Mouse (Mus musculus): ENCODE measurements around the gene Ccer2. TPM values are rescaled to one million over a fixed set of nuclear protein-coding genes. Genes with fewer than 3 reads are reported as not detected.

Ccer2 gene
- polyA plus RNA-seq, 1 experiment = not detected

DNA sequence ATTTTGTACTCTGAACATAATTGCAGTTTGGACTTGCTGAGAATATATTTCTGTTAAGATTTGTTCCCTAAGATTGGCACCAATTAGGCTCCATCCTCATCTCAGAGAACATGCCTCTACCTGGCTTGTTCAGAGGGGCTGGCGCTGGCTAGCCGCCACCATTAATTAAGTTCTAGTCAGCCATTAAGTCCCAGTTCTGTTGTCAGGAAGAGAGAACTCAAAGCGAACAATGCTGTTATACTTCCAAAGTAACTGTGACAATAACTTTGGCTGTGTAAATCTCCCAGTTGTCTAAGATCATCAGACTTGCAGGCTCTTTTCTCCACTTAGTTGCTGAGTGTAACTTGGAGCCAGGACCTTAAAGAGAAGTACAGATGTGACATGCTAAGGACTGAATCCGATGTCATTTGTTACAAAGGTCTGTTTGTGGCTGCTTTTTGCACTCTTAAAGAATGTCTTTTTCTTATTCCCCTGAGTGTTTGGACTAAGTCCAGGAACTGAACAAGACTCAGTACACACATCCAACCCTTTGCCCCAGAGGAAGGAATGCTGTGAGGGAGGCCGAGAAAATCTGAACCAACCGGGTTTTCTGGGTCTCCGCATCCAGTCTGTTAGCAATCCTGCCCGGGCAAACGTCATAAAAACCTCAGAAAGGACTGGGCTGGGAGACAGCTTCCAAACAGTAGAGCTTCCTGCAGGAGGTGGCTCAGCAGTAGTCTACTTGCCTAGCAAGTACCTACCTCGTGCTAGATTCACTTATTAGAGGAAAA lies 46.1 kb downstream of the Ccer2 start:
- no peaks in the 10 kb centered on the region for H3K79me2 ChIP-seq (ENCODE audit: control insufficient read depth, insufficient read depth)
- TF ChIP-seq CTCF (IDR thresholded peaks at IDR 0.05; ENCODE audit: control insufficient read depth, insufficient read depth, insufficient read length) (no peak), MYOG (IDR thresholded peaks at IDR 0.05; ENCODE audit: control insufficient read depth, extremely low read depth, insufficient read length) (no peak), MYOD1 (IDR thresholded peaks at IDR 0.05; ENCODE audit: control insufficient read depth, insufficient read length, low read depth) (no peak), USF1 (IDR thresholded peaks at IDR 0.05; ENCODE audit: low read depth) (no peak), CEBPB (IDR thresholded peaks at IDR 0.05; ENCODE audit: low read depth) (no peak), MAX (IDR thresholded peaks at IDR 0.05) (no peak), FOSL1 (IDR thresholded peaks at IDR 0.05; ENCODE audit: insufficient read depth, low read length, poor library complexity, severe bottlenecking) (no peak)
- H3ac ChIP-seq (ENCODE audit: control insufficient read depth, insufficient read length, low read depth) = no peak overlapping the region
- H3K36me3 ChIP-seq (ENCODE audit: control insufficient read depth, insufficient read depth) = no peaks in the 10 kb centered on the region
- no peaks in the 10 kb centered on the region for H3K27me3 ChIP-seq (ENCODE audit: control insufficient read depth, insufficient read depth, insufficient read length)
- no peak overlapping the region for H3K4me3 ChIP-seq (ENCODE audit: insufficient read depth, poor library complexity, severe bottlenecking)
- H3K79me3 ChIP-seq (ENCODE audit: low read depth) = no peaks in the 10 kb centered on the region

DNA sequence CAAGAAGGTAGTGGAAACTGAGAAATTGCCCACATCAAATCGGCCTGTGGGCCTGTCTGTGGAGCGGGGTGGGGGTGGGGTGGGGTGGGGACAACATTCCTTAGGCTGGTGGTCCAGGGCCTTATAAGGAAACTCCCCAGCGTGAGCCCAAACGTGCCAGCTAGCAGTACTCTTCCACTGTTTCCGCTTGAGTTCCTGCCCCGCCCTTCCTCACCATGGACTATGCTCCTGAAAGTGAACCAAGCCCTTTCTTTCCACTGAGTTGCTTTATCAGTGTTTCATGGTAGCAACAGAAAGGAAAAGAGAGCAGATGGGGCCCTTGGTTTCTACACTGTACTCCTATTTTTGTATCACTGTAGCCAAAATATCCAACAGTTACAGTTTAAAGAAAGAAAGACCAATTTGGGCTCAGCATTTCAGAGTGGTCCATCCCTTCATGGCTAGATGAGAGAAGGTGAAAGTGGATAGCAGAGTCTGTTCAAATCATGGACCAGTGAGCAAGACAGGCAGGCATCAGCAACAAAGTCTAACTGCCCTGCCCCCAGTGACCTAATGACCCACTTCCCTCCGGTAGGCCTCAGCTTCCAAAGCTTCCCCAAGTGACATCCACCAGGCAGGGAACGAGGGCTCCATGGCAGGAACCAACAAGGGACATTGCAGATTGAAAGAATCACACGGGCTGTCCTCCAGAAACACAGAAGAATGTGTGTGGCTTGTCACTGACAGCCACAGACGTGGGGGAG lies 47.0 kb downstream of the Ccer2 start:
- Histone ChIP-seq H3K79me3 (ENCODE audit: low read depth) (no peaks in the 10 kb centered on the region), H3K79me2 (ENCODE audit: control insufficient read depth, insufficient read depth) (no peaks in the 10 kb centered on the region), H3ac (ENCODE audit: control insufficient read depth, insufficient read length, low read depth) (no peak overlapping the region), H3K27me3 (ENCODE audit: control insufficient read depth, insufficient read depth, insufficient read length) (no peaks in the 10 kb centered on the region), H3K4me3 (ENCODE audit: insufficient read depth, poor library complexity, severe bottlenecking) (no peak overlapping the region), H3K36me3 (ENCODE audit: control insufficient read depth, insufficient read depth) (no peaks in the 10 kb centered on the region)
- TF ChIP-seq MAX (IDR thresholded peaks at IDR 0.05) (no peak), MYOG (IDR thresholded peaks at IDR 0.05; ENCODE audit: control insufficient read depth, extremely low read depth, insufficient read length) (no peak), FOSL1 (IDR thresholded peaks at IDR 0.05; ENCODE audit: insufficient read depth, low read length, poor library complexity, severe bottlenecking) (no peak), CEBPB (IDR thresholded peaks at IDR 0.05; ENCODE audit: low read depth) (no peak), USF1 (IDR thresholded peaks at IDR 0.05; ENCODE audit: low read depth) (no peak), MYOD1 (IDR thresholded peaks at IDR 0.05; ENCODE audit: control insufficient read depth, insufficient read length, low read depth) (no peak), CTCF (IDR thresholded peaks at IDR 0.05; ENCODE audit: control insufficient read depth, insufficient read depth, insufficient read length) (no peak)

DNA sequence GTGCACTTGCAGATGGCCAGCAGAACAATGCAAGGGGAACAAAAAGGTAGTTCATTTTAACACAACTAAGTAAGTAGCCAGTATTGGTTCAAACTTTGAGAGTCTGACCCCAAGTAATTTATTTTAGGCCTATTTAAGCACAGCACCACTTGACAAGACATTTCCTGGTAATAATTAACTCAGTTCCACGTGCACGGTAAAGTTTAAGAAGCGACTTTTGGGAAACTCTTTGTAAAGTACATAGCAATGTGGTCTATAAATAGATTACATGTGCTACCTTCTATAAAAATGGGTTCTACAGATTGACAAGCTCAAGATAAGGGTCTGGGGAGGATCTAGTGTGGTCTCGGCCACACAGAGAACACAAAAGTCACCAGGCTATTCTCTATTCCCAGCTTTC lies 47.8 kb downstream of the Ccer2 start:
- no peaks in the 10 kb centered on the region for H3K36me3 ChIP-seq (ENCODE audit: control insufficient read depth, insufficient read depth)
- TF ChIP-seq USF1 (IDR thresholded peaks at IDR 0.05; ENCODE audit: low read depth) (no peak), FOSL1 (IDR thresholded peaks at IDR 0.05; ENCODE audit: insufficient read depth, low read length, poor library complexity, severe bottlenecking) (no peak), CTCF (IDR thresholded peaks at IDR 0.05; ENCODE audit: control insufficient read depth, insufficient read depth, insufficient read length) (no peak), MAX (IDR thresholded peaks at IDR 0.05) (no peak), MYOD1 (IDR thresholded peaks at IDR 0.05; ENCODE audit: control insufficient read depth, insufficient read length, low read depth) (no peak), MYOG (IDR thresholded peaks at IDR 0.05; ENCODE audit: control insufficient read depth, extremely low read depth, insufficient read length) (no peak), CEBPB (IDR thresholded peaks at IDR 0.05; ENCODE audit: low read depth) (no peak)
- H3K27me3 ChIP-seq (ENCODE audit: control insufficient read depth, insufficient read depth, insufficient read length) = no peaks in the 10 kb centered on the region
- no peak overlapping the region for H3K4me3 ChIP-seq (ENCODE audit: insufficient read depth, poor library complexity, severe bottlenecking)
- H3K79me3 ChIP-seq (ENCODE audit: low read depth) = no peaks in the 10 kb centered on the region
- H3K79me2 ChIP-seq (ENCODE audit: control insufficient read depth, insufficient read depth) = no peaks in the 10 kb centered on the region
- H3ac ChIP-seq (ENCODE audit: control insufficient read depth, insufficient read length, low read depth) = no peak overlapping the region

DNA sequence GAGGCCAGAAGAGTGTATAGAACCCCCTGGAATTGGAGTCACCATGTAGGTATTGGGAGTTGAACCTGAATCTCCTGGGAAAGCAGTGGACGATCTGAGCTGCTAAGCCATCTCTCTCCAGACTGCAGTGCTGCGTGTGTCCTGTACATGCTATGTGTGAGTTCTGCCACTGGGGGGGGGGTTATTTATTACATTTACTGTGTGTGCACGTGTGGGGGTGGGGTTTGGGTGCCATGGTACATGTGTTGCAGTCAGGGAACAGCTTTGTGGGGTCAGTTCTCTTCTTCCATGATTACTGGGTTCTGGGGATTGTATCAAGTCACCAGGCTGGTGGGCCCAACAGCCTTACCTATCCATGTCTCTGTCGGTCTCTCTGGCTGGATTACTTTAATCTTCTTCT lies 50.9 kb downstream of the Ccer2 start:
- Histone ChIP-seq H3K79me3 (ENCODE audit: low read depth) (peaks cover 5% of the 10 kb centered on the region), H3K4me3 (ENCODE audit: insufficient read depth, poor library complexity, severe bottlenecking) (no peak overlapping the region), H3K27me3 (ENCODE audit: control insufficient read depth, insufficient read depth, insufficient read length) (no peaks in the 10 kb centered on the region), H3ac (ENCODE audit: control insufficient read depth, insufficient read length, low read depth) (no peak overlapping the region), H3K36me3 (ENCODE audit: control insufficient read depth, insufficient read depth) (peaks cover 4% of the 10 kb centered on the region), H3K79me2 (ENCODE audit: control insufficient read depth, insufficient read depth) (peaks cover 7% of the 10 kb centered on the region)
- TF ChIP-seq CTCF (IDR thresholded peaks at IDR 0.05; ENCODE audit: control insufficient read depth, insufficient read depth, insufficient read length) = no peak
- TF ChIP-seq MAX (IDR thresholded peaks at IDR 0.05) = no peak
- TF ChIP-seq MYOG (IDR thresholded peaks at IDR 0.05; ENCODE audit: control insufficient read depth, extremely low read depth, insufficient read length) = no peak
- no peak for TF ChIP-seq USF1 (IDR thresholded peaks at IDR 0.05; ENCODE audit: low read depth)
- no peak for TF ChIP-seq MYOD1 (IDR thresholded peaks at IDR 0.05; ENCODE audit: control insufficient read depth, insufficient read length, low read depth)
- no peak for TF ChIP-seq FOSL1 (IDR thresholded peaks at IDR 0.05; ENCODE audit: insufficient read depth, low read length, poor library complexity, severe bottlenecking)
- no peak for TF ChIP-seq CEBPB (IDR thresholded peaks at IDR 0.05; ENCODE audit: low read depth)

DNA sequence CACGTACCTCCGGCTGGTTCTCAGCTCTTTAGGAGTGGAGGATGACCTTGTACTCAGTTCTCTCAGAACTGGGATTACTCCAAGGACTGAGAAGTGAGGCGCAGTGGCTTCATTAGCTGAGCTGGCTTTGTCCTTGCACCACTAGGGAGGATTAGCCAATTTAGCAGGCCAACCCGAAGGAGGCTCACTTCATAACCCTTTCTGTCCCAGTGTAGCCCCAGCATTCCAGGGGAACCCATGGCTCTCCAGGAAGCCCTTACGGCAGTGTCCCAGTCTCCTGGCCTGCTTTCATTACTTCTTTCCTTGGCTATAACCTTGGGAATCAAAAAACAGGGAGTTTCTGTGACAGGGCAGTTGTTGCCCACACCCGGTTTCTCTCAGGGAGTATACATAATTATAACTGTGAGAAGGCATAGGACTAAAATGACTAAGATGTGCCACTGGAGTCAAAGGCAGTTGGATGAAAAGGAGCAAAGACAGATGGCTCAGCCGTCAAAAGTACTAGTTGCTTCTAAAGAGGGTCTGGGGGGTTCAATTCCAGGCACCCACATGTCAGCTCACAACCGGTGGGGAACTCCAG lies 51.8 kb downstream of the Ccer2 start:
- peaks cover 15% of the 10 kb centered on the region for H3K79me2 ChIP-seq (ENCODE audit: control insufficient read depth, insufficient read depth)
- H3K36me3 ChIP-seq (ENCODE audit: control insufficient read depth, insufficient read depth) = peaks cover 12% of the 10 kb centered on the region
- H3K4me3 ChIP-seq (ENCODE audit: insufficient read depth, poor library complexity, severe bottlenecking) = no peak overlapping the region
- H3K79me3 ChIP-seq (ENCODE audit: low read depth) = peaks cover 14% of the 10 kb centered on the region
- H3K27me3 ChIP-seq (ENCODE audit: control insufficient read depth, insufficient read depth, insufficient read length) = no peaks in the 10 kb centered on the region
- TF ChIP-seq USF1 (IDR thresholded peaks at IDR 0.05; ENCODE audit: low read depth) (no peak), MYOD1 (IDR thresholded peaks at IDR 0.05; ENCODE audit: control insufficient read depth, insufficient read length, low read depth) (no peak)
- H3ac ChIP-seq (ENCODE audit: control insufficient read depth, insufficient read length, low read depth) = peak overlapping the region; percentile 94
